Mouse (Mus musculus) liver, embryonic 11.5 days (tissue): ENCODE data around the gene Itga7. TPM values are rescaled to one million over a fixed set of nuclear protein-coding genes. Genes with fewer than 3 reads are reported as not detected.

Source experiments
- ATAC-seq: fragments of 200-750 bp; cut with Nextera tagmentation; replicated peaks from 2 replicates; pipeline ENCODE4 v1.8.0; 2017; ENCODE audit warnings: moderate number of reproducible peaks, mild to moderate bottlenecking, moderate TSS enrichment, moderate library complexity; ENCODE audit not compliant: low FRiP score
- DNase-seq: peaks from one replicate; pipeline ENCODE4 v3.0.0-alpha.2; 2017; ENCODE audit warnings: low spot score
- H3K27ac ChIP-seq: fragments of 300-500 bp; sonication (generic); 2 replicates; pipeline ENCODE4 v1.5.1; 2014; ENCODE audit warnings: mild to moderate bottlenecking, low read depth, low read length, control low read depth
- H3K27me3 ChIP-seq: fragments of 300-500 bp; sonication (generic); replicated peaks from 2 replicates; pipeline ENCODE4 v1.6.1; 2014; ENCODE audit warnings: low read length, mixed read lengths; ENCODE audit not compliant: control insufficient read depth, insufficient read depth
- H3K36me3 ChIP-seq: fragments of 300-500 bp; sonication (generic); 2 replicates; pipeline ENCODE4 v1.6.1; 2014; ENCODE audit warnings: mild to moderate bottlenecking, low read length, moderate library complexity, mixed read lengths; ENCODE audit not compliant: control insufficient read depth, insufficient read depth
- H3K4me1 ChIP-seq: fragments of 300-500 bp; sonication (generic); replicated peaks from 2 replicates; pipeline ENCODE4 v1.6.1; 2014; ENCODE audit warnings: low read length, mixed read lengths; ENCODE audit not compliant: control insufficient read depth, insufficient read depth
- H3K4me2 ChIP-seq: fragments of 300-500 bp; sonication (generic); 2 replicates; pipeline ENCODE4 v1.6.1; 2014; ENCODE audit warnings: mild to moderate bottlenecking, control low read depth, moderate library complexity
- H3K4me3 ChIP-seq: fragments of 300-500 bp; sonication (generic); 2 replicates; pipeline ENCODE4 v1.5.1; 2014; ENCODE audit warnings: low read depth, low read length, control low read depth
- H3K9ac ChIP-seq: fragments of 300-500 bp; sonication (generic); 2 replicates; pipeline ENCODE4 v1.6.1; 2014; ENCODE audit warnings: low read depth, low read length, control low read depth
- H3K9me3 ChIP-seq: fragments of 300-500 bp; sonication (generic); 2 replicates; pipeline ENCODE4 v1.6.1; 2016; ENCODE audit warnings: low read length, inconsistent platforms, mixed read lengths; ENCODE audit not compliant: control insufficient read depth
- WGBS: fragments of 180-500 bp; shearing (Covaris S2); extraction: QIAGEN DNeasy Blood & Tissue Kit; methylation state at CpG from one replicate; pipeline ENCODE4 v1.1.7; 2014; 5-methylcytosine and 5-hydroxymethylcytosine counted together
- polyA plus RNA-seq: library from polyadenylated mRNA; unstranded; fragments of >200 nt; fragmentation: Nextera tagmentation; extraction: Ambion mirVana; gene quantifications from 2 replicates; pipeline ENCODE4 v1.2.1, GENCODE M21; 2014

Itga7 gene
- polyA plus RNA-seq, 1 experiment from 2014 or later: 0.14 TPM

GRCm38 (mm10) chr10:128895952-128896693 is 37.5 kb upstream of the Itga7 start:
- peaks cover 35% of the 10 kb centered on the region for H3K27me3 ChIP-seq
- H3K27ac ChIP-seq: no peak overlapping the region
- WGBS: 6% methylated on average over 17 of the region's 17 CpGs
- no peak overlapping the region for H3K4me3 ChIP-seq
- H3K4me2 ChIP-seq: peak overlapping the region; percentile 28
- ATAC-seq (no peak), DNase-seq (no peak)
- no peak overlapping the region for H3K9ac ChIP-seq
- H3K36me3 ChIP-seq: no peaks in the 10 kb centered on the region
- H3K9me3 ChIP-seq: no peaks in the 10 kb centered on the region
- no peaks in the 10 kb centered on the region; the same call in none of the 2 replicates for H3K4me1 ChIP-seq

GRCm38 (mm10) chr10:128896807-128897206 is 36.8 kb upstream of the Itga7 start:
- Histone ChIP-seq H3K4me2 (no peak overlapping the region), H3K9ac (no peak overlapping the region), H3K9me3 (no peaks in the 10 kb centered on the region), H3K27me3 (peaks cover 35% of the 10 kb centered on the region), H3K4me3 (no peak overlapping the region), H3K27ac (no peak overlapping the region), H3K4me1 (no peaks in the 10 kb centered on the region; the same call in 1 of the 2 replicates), H3K36me3 (no peaks in the 10 kb centered on the region)
- no peak for DNase-seq
- no peak for ATAC-seq
- 30% methylated on average over 1 of the region's 1 CpGs for WGBS

GRCm38 (mm10) chr10:128897501-128897900 is 36.1 kb upstream of the Itga7 start:
- H3K4me1 ChIP-seq: no peaks in the 10 kb centered on the region; the same call in 1 of the 2 replicates
- H3K36me3 ChIP-seq: no peaks in the 10 kb centered on the region
- no peaks in the 10 kb centered on the region for H3K9me3 ChIP-seq
- 13% methylated on average over 1 of the region's 1 CpGs for WGBS
- H3K27me3 ChIP-seq: peaks cover 30% of the 10 kb centered on the region
- no peak overlapping the region for H3K27ac ChIP-seq
- H3K4me2 ChIP-seq: no peak overlapping the region
- no peak overlapping the region for H3K4me3 ChIP-seq
- DNase-seq (no peak), ATAC-seq (no peak)
- no peak overlapping the region for H3K9ac ChIP-seq

DNA sequence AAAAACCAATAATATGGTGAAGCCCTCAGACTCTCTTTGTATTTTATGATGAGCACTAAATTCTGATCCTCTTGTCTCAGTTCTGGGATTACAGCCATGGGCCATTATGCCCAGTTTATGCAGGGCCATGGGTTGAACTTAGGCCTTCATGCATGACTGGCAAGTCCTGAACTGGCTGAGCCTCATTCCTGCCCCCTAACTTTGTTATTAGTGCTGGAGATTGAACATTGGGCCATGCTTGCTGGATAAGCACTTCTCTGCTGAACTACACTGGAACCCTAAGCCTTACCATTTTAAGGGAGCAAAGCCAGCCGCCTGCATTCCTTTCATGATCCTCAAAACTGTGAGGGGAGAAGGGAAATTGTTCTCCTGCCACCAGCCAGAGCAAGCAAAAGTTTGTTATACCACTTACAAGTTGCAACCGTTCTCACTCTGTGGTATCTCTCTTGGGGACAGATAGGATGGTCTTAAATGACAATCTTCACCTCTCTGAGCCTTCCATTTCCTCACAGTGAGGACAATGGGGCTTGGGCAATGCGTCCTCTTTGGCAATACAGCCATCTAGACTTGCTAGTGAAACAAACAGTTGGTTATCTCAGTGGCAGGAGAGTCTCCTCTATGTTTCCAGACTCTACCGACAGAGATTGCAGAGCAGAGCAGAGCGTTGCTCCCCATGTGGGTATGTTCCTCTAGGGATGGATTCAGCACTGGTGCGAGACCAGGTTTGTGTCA is 33.7 kb upstream of the Itga7 start:
- Histone ChIP-seq H3K4me1 (no peaks in the 10 kb centered on the region; the same call in 1 of the 2 replicates), H3K27ac (no peak overlapping the region), H3K9ac (no peak overlapping the region), H3K4me2 (no peak overlapping the region), H3K4me3 (no peak overlapping the region), H3K9me3 (no peaks in the 10 kb centered on the region), H3K27me3 (peaks cover 18% of the 10 kb centered on the region), H3K36me3 (no peaks in the 10 kb centered on the region)
- ATAC-seq (no peak), DNase-seq (no peak)
- WGBS: 60% methylated on average over 6 of the region's 6 CpGs

DNA sequence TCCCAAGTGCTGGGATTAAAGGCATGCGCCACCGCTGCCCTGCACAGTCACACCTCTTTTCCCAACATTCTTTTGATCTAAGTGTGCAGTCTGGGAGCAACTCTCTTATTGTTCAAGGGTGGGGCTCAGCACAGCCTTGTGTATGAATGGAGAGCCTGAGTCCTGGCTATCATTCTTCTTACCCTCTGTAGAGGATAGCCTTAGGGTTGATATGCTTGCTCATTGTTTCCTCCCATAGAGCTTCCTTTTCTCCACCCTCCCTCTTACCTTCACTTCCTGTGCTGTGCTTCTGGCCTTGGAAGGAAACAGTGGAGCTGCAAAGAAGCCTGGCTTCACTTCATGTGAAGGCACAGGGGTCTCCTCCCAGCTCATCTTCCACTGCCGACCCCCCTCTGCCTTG is 32.9 kb upstream of the Itga7 start, which contains the start of gene Cd63:
Gene Cd63, plus strand, starts transcription at position 292 of the 400 bp plus-strand sequence.
- Histone ChIP-seq H3K9me3 (no peaks in the 10 kb centered on the region), H3K36me3 (no peaks in the 10 kb centered on the region), H3K9ac (no peak within 1 kb of the TSS), H3K27me3 (peaks cover 14% of the 10 kb centered on the region), H3K4me1 (no peaks in the 10 kb centered on the region; the same call in 1 of the 2 replicates), H3K27ac (no peak within 1 kb of the TSS), H3K4me2 (no peak within 1 kb of the TSS), H3K4me3 (no peak within 1 kb of the TSS)
- 86% methylated on average over 3 of the region's 3 CpGs for WGBS
- ATAC-seq (peak; percentile 35; the same call in 1 of the 2 replicates), DNase-seq (no peak)

DNA sequence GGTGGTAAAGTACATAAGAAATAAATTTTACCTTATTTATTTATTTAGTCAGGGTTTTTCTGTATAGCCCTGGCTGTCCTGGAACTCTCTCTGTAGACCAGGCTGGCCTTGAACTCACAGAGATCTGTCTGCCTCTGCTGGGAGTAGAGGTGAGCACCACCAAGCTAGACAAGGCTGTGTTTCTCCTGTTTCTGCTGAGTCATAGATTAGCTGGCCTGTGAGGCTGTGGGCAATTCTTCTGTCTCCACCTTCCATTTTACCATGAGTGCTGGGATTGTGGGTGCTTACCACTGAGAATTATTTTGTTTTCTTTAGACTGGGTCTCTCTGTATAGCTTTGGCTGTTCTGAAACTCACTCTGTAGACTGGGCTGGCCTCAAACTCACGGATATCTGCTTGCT is 32.2 kb upstream of the Itga7 start:
- Histone ChIP-seq H3K4me2 (no peak overlapping the region), H3K4me1 (no peaks in the 10 kb centered on the region), H3K36me3 (no peaks in the 10 kb centered on the region), H3K9ac (no peak overlapping the region), H3K27ac (no peak overlapping the region), H3K4me3 (no peak overlapping the region), H3K9me3 (no peaks in the 10 kb centered on the region), H3K27me3 (peaks cover 7% of the 10 kb centered on the region)
- WGBS: 53% methylated on average over 1 of the region's 1 CpGs
- peak; percentile 37; the same call in 1 of the 2 replicates for ATAC-seq
- DNase-seq: no peak

- H3K4me2 ChIP-seq: no peak overlapping the region
- H3K9me3 ChIP-seq: no peaks in the 10 kb centered on the region
- H3K27me3 ChIP-seq: no peaks in the 10 kb centered on the region; the same call in 1 of the 2 replicates
- H3K27ac ChIP-seq: no peak overlapping the region
- no peak overlapping the region for H3K9ac ChIP-seq
- no peaks in the 10 kb centered on the region for H3K36me3 ChIP-seq
- ATAC-seq (no peak), DNase-seq (no peak)
- no peak overlapping the region for H3K4me3 ChIP-seq
- 60% methylated on average over 3 of the region's 3 CpGs for WGBS
- no peaks in the 10 kb centered on the region for H3K4me1 ChIP-seq
Measured at GRCm38 (mm10) chr10:128902409-128902988, 31.1 kb upstream of the Itga7 start.

DNA sequence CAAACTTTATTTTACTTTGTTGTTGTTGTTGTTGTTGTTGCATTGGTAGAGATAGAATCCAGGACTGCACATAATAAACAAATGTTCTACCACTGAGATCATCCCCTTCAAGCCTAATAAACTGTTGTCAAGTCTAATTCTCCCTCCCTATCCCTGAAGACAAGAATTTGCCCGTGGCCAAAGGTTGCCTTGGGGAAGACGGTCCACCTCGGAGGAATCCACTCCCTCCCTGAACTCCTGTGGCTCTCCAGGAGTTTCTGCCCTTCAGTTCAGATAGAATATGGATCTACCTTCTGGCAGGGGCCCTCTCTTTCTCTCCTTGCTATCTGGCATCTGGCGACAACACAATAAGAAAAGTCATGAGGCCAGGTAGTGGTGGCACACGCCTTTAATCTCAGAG is 28.8 kb upstream of the Itga7 start:
- no peak overlapping the region for H3K4me3 ChIP-seq

More for the DNA sequence above, 28.8 kb upstream of the Itga7 start:
- no peak for ATAC-seq
- Histone ChIP-seq H3K9me3 (no peaks in the 10 kb centered on the region), H3K27me3 (peaks cover 3% of the 10 kb centered on the region; the same call in 1 of the 2 replicates), H3K4me1 (no peaks in the 10 kb centered on the region; the same call in 1 of the 2 replicates), H3K4me2 (no peak overlapping the region), H3K36me3 (no peaks in the 10 kb centered on the region), H3K9ac (no peak overlapping the region), H3K27ac (no peak overlapping the region)
- WGBS: 74% methylated on average over 5 of the region's 5 CpGs
- no peak for DNase-seq
